Comparison of ENCODE assay signal across 8 mouse cellular contexts in genomic region chr1:36691271-36692155, GRCm38 (mm10). TPM values are rescaled to one million over a fixed set of nuclear protein-coding genes. Genes with fewer than 3 reads are reported as not detected.
A peak's percentile ranks its signal among the peaks of the same experiment; 100 is the strongest.
DNase-seq lines count a peak whose midpoint lies in the region; ATAC-seq and TF ChIP-seq lines count a peak whose summit lies in the region.

Gene Cox5b (plus strand): TSS chr1:36691449.

- no peaks in the 10 kb centered on the region for H3K27me3 ChIP-seq in forebrain, embryonic 15.5 days

- H3K9ac ChIP-seq in ES-E14 (ENCODE audit: insufficient read depth, low read depth, low read length, poor library complexity, severe bottlenecking): peak within 1 kb of the TSS; percentile 86
- peak within 1 kb of the TSS; percentile 88 for H3K9ac ChIP-seq in forebrain, embryonic 15.5 days (replicated peaks)

- peak; percentile 98 for DNase-seq in ES-E14 (ENCODE audit: low read depth, low spot score)
- peak; percentile 98 for DNase-seq in cerebellum, adult 11-12 months
- DNase-seq in heart, postnatal 25 days (ENCODE audit: low spot score): peak; percentile 94
- DNase-seq in layer of hippocampus, adult 18-20 months (ENCODE audit: low spot score in 2 of 2): peak; percentile 95 to 98
- DNase-seq in lung, adult 2 months: peak; percentile 93
- peak; percentile 94 to 96 for DNase-seq in thymus, adult 18-20 months

- peak; percentile 97 for ATAC-seq in forebrain, embryonic 15.5 days (replicated peaks)
- peak; percentile 96 for ATAC-seq in neutrophil, adult 5-6 weeks (ENCODE audit: extremely low read depth, insufficient number of reproducible peaks, low FRiP score, poor library complexity, severe bottlenecking)

- intact Hi-C loops in heart, postnatal 25 days (cut with DNase I): loop anchor here (1.0 kb wide), 1 partner anchor 18 kb away; no protein-coding TSS in a partner anchor

- H3K4me1 ChIP-seq in ES-E14 (ENCODE audit: control insufficient read depth in 2 of 2, insufficient read depth in 2 of 2, low read length in 2 of 2, poor library complexity in 1 of 2): peaks cover 0 to 6% of the 10 kb centered on the region in 2 experiments; a peak in 1 of 4 replicates
- peaks cover 17% of the 10 kb centered on the region for H3K4me1 ChIP-seq in forebrain, embryonic 15.5 days
- H3K4me1 ChIP-seq in lung, adult 2 months (ENCODE audit: control insufficient read depth, insufficient read depth, low read length): peaks cover 7% of the 10 kb centered on the region; the same call in 1 of the 2 replicates

- TF ChIP-seq CTCF in lung, adult 2 months (IDR thresholded peaks at IDR 0.05; ENCODE audit: insufficient read depth, low read length): no peak

- peak within 1 kb of the TSS; percentile 89 for H3K4me2 ChIP-seq in forebrain, embryonic 15.5 days (replicated peaks)

- in situ Hi-C loops in ES-E14 (cut with MboI; ENCODE audit: low sequenced_read_pairs in 2 of 2, unreplicated experiment in 2 of 2): no loop called here

- no peaks in the 10 kb centered on the region for H3K9me3 ChIP-seq in ES-E14 (ENCODE audit: control insufficient read depth, insufficient read depth, low read depth, low read length)
- H3K9me3 ChIP-seq in forebrain, embryonic 15.5 days: no peaks in the 10 kb centered on the region

- H3K27ac ChIP-seq in ES-E14 (ENCODE audit: insufficient read depth, low read depth, low read length, poor library complexity, severe bottlenecking): no peak within 1 kb of the TSS
- H3K27ac ChIP-seq in forebrain, embryonic 15.5 days (replicated peaks): peak within 1 kb of the TSS; percentile 62

- WGBS in forebrain, embryonic 15.5 days: 1% methylated on average over 68 of the region's 68 CpGs
- WGBS in lung, adult 2 months: under 1% methylated on average over 68 of the region's 68 CpGs

- TF ChIP-seq POLR2A in lung, adult 2 months (IDR thresholded peaks at IDR 0.05; ENCODE audit: borderline replicate concordance, extremely low read depth, low read depth, low read length): peak; percentile 52; the same call in 1 of the 2 replicates

- peaks cover 8% of the 10 kb centered on the region; the same call in 1 of the 2 replicates for H3K36me3 ChIP-seq in ES-E14 (ENCODE audit: control insufficient read depth, insufficient read depth, low read length, poor library complexity, severe bottlenecking)
- peaks cover 22% of the 10 kb centered on the region for H3K36me3 ChIP-seq in forebrain, embryonic 15.5 days

- H3K4me3 ChIP-seq in ES-E14 (ENCODE audit: insufficient read depth in 1 of 2, low read depth in 1 of 2, low read length in 2 of 2, poor library complexity in 1 of 2, severe bottlenecking in 1 of 2): peak within 1 kb of the TSS; percentile 86 to 92
- H3K4me3 ChIP-seq in forebrain, embryonic 15.5 days: peak within 1 kb of the TSS; percentile 91
- peak within 1 kb of the TSS; percentile 75 for H3K4me3 ChIP-seq in lung, adult 2 months (replicated peaks; ENCODE audit: extremely low read depth, low read depth, low read length)

TF ChIP-seq in ES-E14, 5 proteins besides CTCF, POLR2A, EP300 and RAD21:
- TF ChIP-seq MAFK (IDR thresholded peaks at IDR 0.05; ENCODE audit: insufficient read depth, low read depth, low read length): no peak
- TF ChIP-seq ZNF384 (IDR thresholded peaks at IDR 0.05; ENCODE audit: low read depth, low read length): no peak
- no peak; the same call in 1 of the 2 replicates for TF ChIP-seq HCFC1 (IDR thresholded peaks at IDR 0.05; ENCODE audit: borderline replicate concordance, insufficient read depth, low read length)
- no peak for TF ChIP-seq CHD2 (IDR thresholded peaks at IDR 0.05; ENCODE audit: low read depth, low read length)
- no peak for TF ChIP-seq ZC3H11A (IDR thresholded peaks at IDR 0.05; ENCODE audit: borderline replicate concordance, low read depth, low read length)

RNA-seq across cellular contexts. Expression of gene Cox5b, which starts in this region (rescaled TPM):
- total RNA-seq in ES-E14 (2012; rRNA removed): 598 and 769 TPM in 2 replicates
- 542 and 553 TPM in 2 replicates for polyA plus RNA-seq in forebrain, embryonic 15.5 days (2015; fragmentation: Nextera tagmentation; extraction: Ambion mirVana)
- 1,000 to 10,000 TPM; 2,198 to 2,230 TPM for total RNA-seq in heart, postnatal 25 days (2021)
- 100 to 1,000 TPM; 678 to 718 TPM for total RNA-seq in layer of hippocampus, adult 18-20 months (2021)
- 249 and 279 TPM in 2 replicates for polyA plus RNA-seq in lung, adult 2 months (2012; rRNA removed)
- total RNA-seq in neutrophil, adult 5-6 weeks (2017): 136 and 171 TPM in 2 replicates
